Mouse (Mus musculus) Muller cell, postnatal 12 days (primary cell): ENCODE results near the gene 0610009B22Rik.
"Not testable (repeated sequence)": the region's sequence is repeated elsewhere in the genome, so short reads cannot be mapped to it uniquely, and the experiment has no call there.

Experiments
- DNase-seq: peaks from one replicate; pipeline ENCODE4 v3.0.0-alpha.2; 2015; ENCODE audit errors: inconsistent ontology term

The 0610009B22Rik gene

GRCm38 (mm10) chr11:51688330-51689328 lies at the start of gene 0610009B22Rik:
Gene 0610009B22Rik (minus strand): TSS chr11:51688874.
- DNase-seq = peak; percentile 100

GRCm38 (mm10) chr11:51734218-51734617 lies 45.5 kb upstream of the 0610009B22Rik start:
- not testable (repeated sequence) for DNase-seq

- DNase-seq = no peak
Measured at GRCm38 (mm10) chr11:51732883-51733282, 44.2 kb upstream of the 0610009B22Rik start.

- DNase-seq = no peak
Measured at GRCm38 (mm10) chr11:51721066-51721465, 32.4 kb upstream of the 0610009B22Rik start.

- DNase-seq = no peak
Measured at GRCm38 (mm10) chr11:51707080-51707479, 18.4 kb upstream of the 0610009B22Rik start.

DNA sequence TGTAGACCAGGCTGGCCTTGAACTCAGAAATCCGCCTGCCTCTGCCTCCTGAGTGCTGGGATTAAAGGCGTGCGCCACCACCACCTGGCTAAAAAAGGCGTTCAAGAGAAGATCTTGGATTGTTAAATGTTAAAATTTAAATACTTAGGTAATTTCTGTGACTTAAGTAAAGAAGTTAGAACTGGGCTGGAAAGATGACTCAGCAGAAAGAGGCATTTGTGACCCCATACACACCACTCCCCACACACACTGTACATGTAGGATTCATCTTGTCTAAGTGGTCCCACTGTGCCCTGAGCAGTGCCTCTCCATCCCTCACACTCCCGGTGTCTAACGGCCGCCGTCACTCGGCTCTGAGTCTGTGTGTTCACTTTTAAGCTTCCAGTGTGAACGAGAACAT lies 17.8 kb upstream of the 0610009B22Rik start:
- DNase-seq = no peak

GRCm38 (mm10) chr11:51703379-51703998 lies 14.8 kb upstream of the 0610009B22Rik start:
- DNase-seq = peak; percentile 6

DNA sequence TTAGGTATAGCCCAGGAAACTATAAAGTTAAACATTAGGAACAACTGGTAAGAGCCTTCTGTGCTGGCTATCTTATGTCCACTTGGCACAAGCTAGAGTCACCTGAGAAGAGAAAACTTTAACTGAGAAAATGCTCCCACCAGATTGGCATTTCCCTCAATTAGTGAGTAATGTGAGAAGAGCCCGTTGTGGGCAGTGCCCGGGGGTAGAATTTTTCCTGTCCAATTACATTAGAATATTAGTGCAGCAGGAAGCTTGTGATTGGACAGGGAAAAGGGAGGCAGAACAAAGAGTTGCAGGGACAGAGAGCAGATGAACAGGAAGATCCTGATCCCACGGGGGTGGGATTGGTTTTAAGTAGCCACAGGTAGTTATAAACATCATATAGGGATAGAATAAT lies 14.2 kb upstream of the 0610009B22Rik start:
- DNase-seq = peak; percentile 64

DNA sequence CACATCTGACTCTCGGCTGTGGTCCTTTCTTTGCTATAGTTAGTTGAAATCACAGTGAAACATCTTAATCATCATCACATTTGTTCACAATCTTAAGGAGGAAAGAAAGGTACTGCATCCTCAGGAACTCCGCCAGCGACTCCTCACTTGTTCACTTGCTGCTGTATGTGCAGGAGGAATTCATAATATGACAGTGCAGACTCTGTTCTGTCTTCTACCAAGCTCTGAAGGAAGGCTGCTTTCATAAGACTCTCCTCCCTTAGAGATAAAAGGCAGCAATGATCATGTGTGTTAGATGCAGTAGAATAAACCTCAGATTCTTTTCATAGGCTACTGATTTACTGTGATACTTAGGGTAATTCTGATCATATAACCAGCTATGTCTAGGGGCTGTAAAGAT lies 6.3 kb upstream of the 0610009B22Rik start:
- no peak for DNase-seq

GRCm38 (mm10) chr11:51690597-51690996 lies 1.9 kb upstream of the 0610009B22Rik start:
- DNase-seq = not testable (repeated sequence)

DNA sequence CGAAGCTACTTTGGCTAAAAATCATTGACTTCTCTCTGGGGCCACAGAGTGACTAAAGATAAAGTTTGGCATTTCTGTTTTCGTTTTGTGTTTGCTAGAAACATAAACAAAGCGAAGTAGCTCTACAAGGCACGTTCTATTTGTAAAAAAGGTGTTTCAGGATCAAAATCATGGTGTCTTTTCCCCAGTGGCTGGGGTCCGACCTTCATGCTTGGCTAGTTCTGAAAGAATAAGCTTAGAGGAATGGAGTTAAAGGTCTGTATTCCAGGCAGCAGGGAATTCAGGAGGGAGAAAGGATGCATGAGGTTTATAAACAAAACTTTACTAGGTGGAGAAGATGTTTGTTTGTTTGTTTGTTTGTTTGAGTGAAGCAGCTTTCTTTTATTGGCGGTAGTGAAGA lies 669 bp upstream of the 0610009B22Rik start:
- no peak for DNase-seq

DNA sequence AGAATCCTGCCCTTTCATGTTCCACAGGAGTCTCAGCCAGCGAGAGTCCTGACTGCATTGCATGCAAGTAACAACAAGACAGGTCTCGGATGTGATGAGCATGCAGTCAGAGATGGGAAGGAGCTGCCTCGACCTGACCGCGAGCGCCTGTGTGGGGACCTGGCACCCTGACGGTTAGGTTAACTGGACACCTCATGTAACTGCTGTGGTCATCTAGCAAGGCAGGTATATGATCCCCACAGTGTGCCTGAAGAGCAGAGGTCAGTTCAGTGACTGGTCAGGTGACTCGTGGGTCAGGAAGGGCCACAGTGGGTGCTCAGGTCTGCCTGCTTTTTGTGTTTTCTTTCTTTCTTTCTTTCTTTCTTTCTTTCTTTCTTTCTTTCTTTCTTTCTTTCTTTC lies 6.7 kb downstream of the 0610009B22Rik start:
- DNase-seq = no peak

DNA sequence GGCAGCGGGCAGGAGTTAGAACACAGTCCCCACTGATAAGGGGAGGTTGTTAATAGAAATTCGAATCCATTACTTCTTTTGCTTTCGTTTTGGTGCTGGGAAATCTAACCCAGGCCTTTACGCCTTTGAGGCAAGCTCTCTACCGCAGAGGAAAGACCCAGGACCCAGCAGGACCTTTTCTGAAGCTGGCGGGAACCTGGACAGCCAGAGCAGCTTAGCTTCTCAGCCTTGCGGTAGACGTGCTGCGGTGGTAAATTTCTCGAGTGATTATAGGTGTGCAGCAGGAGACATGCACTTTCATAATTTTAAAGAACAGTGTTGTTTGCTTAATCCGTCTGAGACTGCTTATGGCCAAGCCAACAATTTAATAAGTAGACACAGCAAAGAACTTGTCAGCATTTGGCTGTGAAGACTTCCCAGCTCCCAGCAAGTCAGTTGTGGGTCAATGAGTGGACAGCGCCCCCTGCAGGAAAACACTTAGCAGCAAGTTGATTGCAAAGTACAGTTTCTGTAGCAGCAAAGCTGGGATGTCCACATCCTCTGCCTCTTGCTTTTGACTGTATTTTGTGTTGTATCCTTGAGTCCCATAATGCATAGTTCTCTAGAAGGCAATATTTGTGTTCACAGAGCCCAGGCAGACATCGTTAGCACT lies 7.2 kb downstream of the 0610009B22Rik start:
- peak; percentile 69 for DNase-seq

DNA sequence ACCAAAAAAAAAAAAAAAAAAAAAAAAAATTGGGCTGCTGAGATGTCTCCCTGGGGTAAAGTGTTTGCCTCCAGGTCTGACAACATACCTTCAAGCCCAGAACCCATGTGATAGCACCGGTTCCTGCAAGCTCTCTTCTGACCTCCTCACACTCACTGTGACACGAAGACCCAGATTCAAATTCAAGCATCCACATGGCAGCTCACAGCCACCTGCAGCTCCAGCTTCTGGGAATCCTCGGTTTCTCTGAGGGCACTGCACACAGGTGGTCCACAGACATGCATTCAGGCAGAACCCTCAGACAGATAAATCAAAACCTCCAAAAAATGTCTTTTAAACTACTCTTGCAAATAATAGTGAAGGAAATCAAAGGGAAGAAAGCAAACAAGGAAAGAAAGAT lies 9.2 kb downstream of the 0610009B22Rik start:
- DNase-seq = no peak

GRCm38 (mm10) chr11:51677737-51678418 lies 10.8 kb downstream of the 0610009B22Rik start:
- DNase-seq = no peak

- DNase-seq = no peak
Measured at GRCm38 (mm10) chr11:51675386-51675785, 13.3 kb downstream of the 0610009B22Rik start.

DNA sequence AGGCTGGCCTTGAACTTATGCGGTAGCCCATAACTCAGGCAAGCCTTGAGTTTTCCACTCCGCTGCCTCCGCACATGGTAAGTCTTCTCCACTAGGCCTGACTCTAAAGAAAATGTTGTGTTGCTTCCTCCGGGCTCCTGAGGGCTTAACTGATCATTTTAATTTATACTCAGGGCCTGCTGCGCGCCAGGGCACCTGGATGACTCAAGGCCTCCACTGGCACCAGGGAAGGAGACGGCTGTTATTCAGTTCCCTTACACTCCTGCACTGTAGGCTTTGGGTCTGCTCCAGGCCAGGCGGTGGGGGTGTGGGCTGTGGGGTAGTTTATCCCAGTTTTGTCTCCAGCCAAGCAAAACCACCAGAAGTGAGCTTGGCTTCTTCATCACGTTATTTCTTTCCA lies 15.4 kb downstream of the 0610009B22Rik start:
- DNase-seq = no peak

GRCm38 (mm10) chr11:51671376-51671775 lies 17.3 kb downstream of the 0610009B22Rik start:
- no peak for DNase-seq

GRCm38 (mm10) chr11:51670846-51671245 lies 17.8 kb downstream of the 0610009B22Rik start:
- DNase-seq = no peak

DNA sequence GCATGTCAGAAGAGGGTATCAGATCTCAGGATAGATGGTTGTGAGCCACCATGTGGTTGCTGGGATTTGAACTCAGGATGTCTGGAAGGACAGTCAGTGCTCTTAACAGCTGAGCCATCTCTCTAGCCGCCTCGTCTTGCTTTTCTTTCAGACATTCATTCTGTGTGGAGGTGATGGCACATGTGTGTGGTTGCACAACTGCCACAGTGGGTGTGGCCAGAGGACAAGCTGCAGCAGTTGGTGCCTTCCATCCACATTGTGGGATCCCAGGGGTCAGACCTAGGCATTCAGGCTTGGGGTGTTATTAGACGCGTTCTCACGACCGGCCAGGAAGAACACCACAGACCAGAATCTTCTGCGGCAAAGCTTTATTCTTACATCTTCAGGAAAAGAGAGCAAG lies 23.9 kb downstream of the 0610009B22Rik start:
- DNase-seq = not testable (repeated sequence)

GRCm38 (mm10) chr11:51662632-51663031 lies 26.0 kb downstream of the 0610009B22Rik start:
- DNase-seq = no peak
